Mouse (Mus musculus) inflammation-experienced regulatory T-cells (primary cell): ENCODE results near the gene Hnrnpl. TPM values are rescaled to one million over a fixed set of nuclear protein-coding genes. Genes with fewer than 3 reads are reported as not detected.

Source experiments
- polyA plus RNA-seq, 2 experiments: library from polyadenylated mRNA; unstranded; fragments of 100-300 nt; shearing (Covaris generic); gene quantifications; one replicate each; pipeline ENCODE4 v1.2.1; 2017

The Hnrnpl gene
- 100 to 1,000 TPM; 235 to 257 TPM for polyA plus RNA-seq

GRCm38 (mm10) chr7:28808221-28808941 lies at the start of gene Hnrnpl:
Gene Hnrnpl, plus strand, starts transcription at chr7:28808541.

GRCm38 (mm10) chr7:28766173-28766879 lies 42.0 kb upstream of the Hnrnpl start, which contains the start of gene Sirt2:
Gene Sirt2, plus strand, starts transcription at chr7:28766735.

GRCm38 (mm10) chr7:28767462-28767965 lies 40.8 kb upstream of the Hnrnpl start, which contains the start of gene Nfkbib:
Gene Nfkbib, minus strand, starts transcription at chr7:28767512.

GRCm38 (mm10) chr7:28788307-28789195 lies 19.8 kb upstream of the Hnrnpl start, which contains the start of gene Rinl:
Gene Rinl, plus strand, starts transcription at chr7:28788969.

GRCm38 (mm10) chr7:28824941-28825685 lies 16.8 kb downstream of the Hnrnpl start, which contains the start of gene Ech1:
Gene Ech1, plus strand, starts transcription at chr7:28825217.

GRCm38 (mm10) chr7:28833723-28834347 lies 25.5 kb downstream of the Hnrnpl start, which contains the start of gene Lgals4:
Gene Lgals4, plus strand, starts transcription at chr7:28833854.

GRCm38 (mm10) chr7:28863540-28863939 lies 55.2 kb downstream of the Hnrnpl start, which contains the start of gene Lgals7:
Gene Lgals7, plus strand, starts transcription at chr7:28863853.

Other genes starting within 250 kb of the Hnrnpl start
- 10 to 100 TPM; 23.9 to 30.0 TPM for gene Samd4b, start 210.4 kb upstream of the Hnrnpl start, polyA plus RNA-seq
- gene Pak4, start 210.4 kb upstream of the Hnrnpl start, polyA plus RNA-seq = 1 to 10 TPM; 6.3 to 8.7 TPM
- under 1 TPM in 1 of 2 experiments, not detected in 1; 0.28 TPM for gene Acp7, start 177.2 kb upstream of the Hnrnpl start, polyA plus RNA-seq
- gene Fbxo27, start 115.7 kb upstream of the Hnrnpl start, polyA plus RNA-seq = 10 to 100 TPM in 1 of 2 experiments, 1 to 10 TPM in 1; 3.2 to 15.0 TPM
- gene Fbxo17, start 91.7 kb upstream of the Hnrnpl start, polyA plus RNA-seq = 10 to 100 TPM; 16.2 to 19.2 TPM
- gene Mrps12, start 66.7 kb upstream of the Hnrnpl start, polyA plus RNA-seq = 10 to 100 TPM; 78.0 to 82.9 TPM
- gene Sars2, start 66.5 kb upstream of the Hnrnpl start, polyA plus RNA-seq = 10 to 100 TPM; 17.3 to 28.8 TPM
- not detected for gene Ccer2, start 52.4 kb upstream of the Hnrnpl start, polyA plus RNA-seq
- 10 to 100 TPM; 86.5 to 91.3 TPM for gene Sirt2, start 41.8 kb upstream of the Hnrnpl start, polyA plus RNA-seq
- 10 to 100 TPM; 89.5 to 96.2 TPM for gene Nfkbib, start 41.0 kb upstream of the Hnrnpl start, polyA plus RNA-seq
- gene Rinl, start 19.6 kb upstream of the Hnrnpl start, polyA plus RNA-seq = 100 to 1,000 TPM; 273 to 344 TPM
- gene Ech1, start 16.7 kb downstream of the Hnrnpl start, polyA plus RNA-seq = 100 to 1,000 TPM; 196 to 213 TPM
- gene Lgals4, start 25.3 kb downstream of the Hnrnpl start, polyA plus RNA-seq = 10 to 100 TPM; 21.0 to 34.8 TPM
- gene Lgals7, start 55.3 kb downstream of the Hnrnpl start, polyA plus RNA-seq = 1 to 10 TPM; 1.7 to 9.7 TPM
- under 1 TPM; 0.11 to 0.15 TPM for gene Capn12, start 72.9 kb downstream of the Hnrnpl start, polyA plus RNA-seq
- gene Actn4, start 153.8 kb downstream of the Hnrnpl start, polyA plus RNA-seq = 100 to 1,000 TPM; 248 to 281 TPM
- gene Eif3k, start 173.3 kb downstream of the Hnrnpl start, polyA plus RNA-seq = 100 to 1,000 TPM; 306 to 337 TPM
- gene Map4k1, start 173.5 kb downstream of the Hnrnpl start, polyA plus RNA-seq = 100 to 1,000 TPM; 122 to 163 TPM